Mouse (Mus musculus): ENCODE measurements around the gene Hivep3. TPM values are rescaled to one million over a fixed set of nuclear protein-coding genes. Genes with fewer than 3 reads are reported as not detected.

Hivep3 gene
- polyA plus RNA-seq, 1 experiment from 2014 or later = 4.5 TPM

DNA sequence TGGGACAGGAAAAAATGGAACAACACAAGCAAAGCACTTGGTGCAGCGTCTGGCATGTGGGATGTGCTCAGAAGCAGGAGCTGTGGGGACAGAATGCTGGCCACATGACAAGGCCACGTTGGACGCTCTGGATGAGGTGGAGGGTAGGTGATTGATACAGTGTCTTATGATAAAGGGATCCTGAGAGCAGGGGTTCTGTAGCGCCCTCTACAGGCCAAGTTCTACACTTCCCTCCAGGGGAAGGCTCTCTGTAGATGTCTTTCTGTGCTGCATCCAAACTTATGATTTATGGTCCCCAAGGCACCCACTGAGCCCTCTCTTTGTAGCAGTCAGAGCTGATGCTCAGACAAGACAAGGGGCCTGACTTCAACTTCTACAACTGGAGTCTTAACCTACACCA lies 419.1 kb downstream of the Hivep3 start:
- Histone ChIP-seq H3K4me2 (replicated peaks) (no peak overlapping the region), H3K36me3 (no peaks in the 10 kb centered on the region), H3K4me3 (no peak overlapping the region), H3K9me3 (replicated peaks) (no peaks in the 10 kb centered on the region), H3K4me1 (peaks cover 6% of the 10 kb centered on the region), H3K27ac (no peak overlapping the region), H3K9ac (no peak overlapping the region), H3K27me3 (peaks cover 21% of the 10 kb centered on the region)
- WGBS = 64% methylated on average over 4 of the region's 4 CpGs
- no peak for ATAC-seq (ENCODE audit: low FRiP score)

GRCm38 (mm10) chr4:120153736-120154135 lies 420.2 kb downstream of the Hivep3 start:
- H3K9ac ChIP-seq = no peak overlapping the region
- 87% methylated on average over 3 of the region's 3 CpGs for WGBS
- no peak for ATAC-seq (ENCODE audit: low FRiP score)

DNA sequence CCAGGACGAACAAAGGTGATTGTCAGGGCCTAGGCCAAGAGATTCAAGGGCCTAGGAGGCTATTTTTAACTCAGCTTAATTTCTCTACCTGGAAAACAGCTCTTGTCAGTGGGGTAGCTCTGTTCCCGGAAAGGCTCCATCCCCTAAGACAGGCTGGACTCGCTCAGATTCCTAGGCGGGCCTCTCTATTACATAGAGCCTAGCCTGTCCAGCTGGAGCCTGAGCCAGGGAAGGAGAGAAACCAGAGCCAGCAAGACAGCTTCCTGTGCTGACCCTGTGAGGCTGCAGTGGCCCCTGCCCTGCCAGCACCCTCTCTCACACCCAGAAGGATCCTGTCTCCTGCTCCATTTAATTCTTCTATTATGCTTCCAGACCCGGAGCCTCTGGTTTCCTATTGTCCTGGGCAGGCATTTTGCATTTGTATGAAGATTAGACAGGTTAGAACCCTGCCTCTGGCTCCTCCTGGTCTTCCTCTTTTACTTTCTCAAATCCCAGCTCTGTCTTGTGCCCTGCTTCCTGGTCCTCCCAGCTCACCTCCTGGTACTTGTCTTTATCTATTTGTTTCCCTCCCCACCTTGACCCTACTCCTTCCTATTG lies 425.2 kb downstream of the Hivep3 start:
- 34% methylated on average over 5 of the region's 5 CpGs for WGBS
- H3K27ac ChIP-seq = no peak overlapping the region
- peaks cover 3% of the 10 kb centered on the region; the same call in 1 of the 2 replicates for H3K4me1 ChIP-seq
- H3K4me3 ChIP-seq = no peak overlapping the region
- H3K36me3 ChIP-seq = no peaks in the 10 kb centered on the region
- 0 out of 2 replicates have a peak, but pooled peaks cover 5% of the 10 kb centered on the region for H3K27me3 ChIP-seq
- H3K9me3 ChIP-seq (replicated peaks) = no peaks in the 10 kb centered on the region
- no peak overlapping the region for H3K4me2 ChIP-seq (replicated peaks)
- ATAC-seq (ENCODE audit: low FRiP score) = no peak
- no peak overlapping the region for H3K9ac ChIP-seq

More at GRCm38 (mm10) chr4:120153736-120154135, 420.2 kb downstream of the Hivep3 start:
- Histone ChIP-seq H3K36me3 (no peaks in the 10 kb centered on the region), H3K9me3 (replicated peaks) (no peaks in the 10 kb centered on the region), H3K4me2 (replicated peaks) (no peak overlapping the region), H3K27ac (no peak overlapping the region), H3K27me3 (peaks cover 14% of the 10 kb centered on the region), H3K4me3 (no peak overlapping the region), H3K4me1 (peaks cover 5% of the 10 kb centered on the region)

- Histone ChIP-seq H3K27ac (no peak within 1 kb of the TSS), H3K4me2 (replicated peaks) (no peak within 1 kb of the TSS), H3K9me3 (replicated peaks) (no peaks in the 10 kb centered on the region), H3K27me3 (0 out of 2 replicates have a peak, but pooled peaks cover 5% of the 10 kb centered on the region), H3K36me3 (no peaks in the 10 kb centered on the region), H3K4me1 (peaks cover 3% of the 10 kb centered on the region; the same call in 1 of the 2 replicates), H3K9ac (no peak within 1 kb of the TSS), H3K4me3 (no peak within 1 kb of the TSS)
- 39% methylated on average over 28 of the region's 29 CpGs for WGBS
- no peak for ATAC-seq (ENCODE audit: low FRiP score)
Observed at GRCm38 (mm10) chr4:120161166-120161949, 427.8 kb downstream of the Hivep3 start, which contains the start of gene Edn2. Gene Edn2, plus strand, starts transcription at chr4:120161206.

- H3K9ac ChIP-seq = no peak overlapping the region
- no peaks in the 10 kb centered on the region for H3K36me3 ChIP-seq
- 0 out of 2 replicates have a peak, but pooled peaks cover 5% of the 10 kb centered on the region for H3K27me3 ChIP-seq
- no peak overlapping the region for H3K4me3 ChIP-seq
- no peak overlapping the region for H3K4me2 ChIP-seq (replicated peaks)
- no peak for ATAC-seq (ENCODE audit: low FRiP score)
- H3K27ac ChIP-seq = no peak overlapping the region
- no peaks in the 10 kb centered on the region for H3K9me3 ChIP-seq (replicated peaks)
- H3K4me1 ChIP-seq = peaks cover 3% of the 10 kb centered on the region; the same call in 1 of the 2 replicates
- whole genome bisulfite sequencing = 81% methylated on average over 8 of the region's 8 CpGs
Observed at GRCm38 (mm10) chr4:120162586-120162985, 429.0 kb downstream of the Hivep3 start.

- WGBS = 74% methylated on average over 11 of the region's 11 CpGs
- Histone ChIP-seq H3K4me3 (no peak overlapping the region), H3K4me2 (replicated peaks) (no peak overlapping the region), H3K9ac (no peak overlapping the region), H3K27me3 (0 out of 2 replicates have a peak, but pooled peaks cover 5% of the 10 kb centered on the region), H3K9me3 (replicated peaks) (no peaks in the 10 kb centered on the region), H3K36me3 (no peaks in the 10 kb centered on the region), H3K4me1 (peaks cover 3% of the 10 kb centered on the region; the same call in 1 of the 2 replicates), H3K27ac (no peak overlapping the region)
- ATAC-seq (ENCODE audit: low FRiP score) = no peak
Observed at GRCm38 (mm10) chr4:120163242-120163641, 429.7 kb downstream of the Hivep3 start.

DNA sequence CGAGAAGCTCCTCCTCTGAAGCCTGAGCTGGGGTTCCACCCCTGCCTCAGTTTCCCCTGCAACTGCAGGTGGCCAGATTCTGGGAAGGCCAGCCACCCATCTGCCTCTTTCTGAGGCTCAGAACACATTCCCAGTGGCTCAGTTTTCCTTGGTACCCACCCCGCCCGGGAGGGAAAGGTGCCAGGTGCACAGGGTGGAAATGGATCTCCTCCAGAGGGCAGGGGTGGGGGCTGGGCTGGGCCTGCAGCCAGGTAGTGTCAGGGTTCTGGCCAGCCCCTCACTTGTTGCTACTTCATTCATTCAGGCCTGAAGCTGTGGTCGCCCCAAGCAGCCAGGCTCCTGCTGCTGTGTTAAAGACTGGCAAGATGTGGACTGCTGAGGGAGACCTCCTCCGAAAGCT lies 430.7 kb downstream of the Hivep3 start:
- Histone ChIP-seq H3K4me1 (peaks cover 7% of the 10 kb centered on the region), H3K36me3 (no peaks in the 10 kb centered on the region), H3K9ac (no peak overlapping the region), H3K4me3 (no peak overlapping the region), H3K27me3 (0 out of 2 replicates have a peak, but pooled peaks cover 5% of the 10 kb centered on the region), H3K9me3 (replicated peaks) (no peaks in the 10 kb centered on the region), H3K27ac (no peak overlapping the region), H3K4me2 (replicated peaks) (no peak overlapping the region)
- ATAC-seq (ENCODE audit: low FRiP score) = no peak
- 93% methylated on average over 5 of the region's 5 CpGs for WGBS

DNA sequence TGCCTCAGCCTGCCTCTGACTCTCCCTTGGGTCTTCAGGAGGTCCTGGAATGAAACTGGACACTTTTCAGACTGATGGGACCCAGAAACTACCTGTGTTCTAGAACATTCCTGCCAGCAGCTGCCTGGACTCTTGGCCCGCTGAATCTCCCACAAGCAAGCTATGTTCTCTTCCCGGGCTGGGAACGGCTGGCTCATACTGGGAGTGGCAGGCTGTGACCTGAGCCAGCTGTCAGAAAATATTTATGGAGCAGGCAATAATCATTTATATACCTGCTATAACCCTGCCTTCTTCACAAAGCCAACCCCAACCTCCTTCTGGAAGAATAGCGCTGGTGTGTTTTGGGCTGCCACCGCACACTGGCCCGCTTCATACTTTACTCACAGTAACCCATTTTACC lies 434.2 kb downstream of the Hivep3 start:
- WGBS = 88% methylated on average over 6 of the region's 6 CpGs
- H3K9me3 ChIP-seq (replicated peaks) = no peaks in the 10 kb centered on the region
- no peaks in the 10 kb centered on the region for H3K36me3 ChIP-seq
- H3K4me2 ChIP-seq (replicated peaks) = no peak overlapping the region
- no peak for ATAC-seq (ENCODE audit: low FRiP score)
- no peak overlapping the region for H3K9ac ChIP-seq
- H3K27me3 ChIP-seq = no peaks in the 10 kb centered on the region
- no peak overlapping the region for H3K27ac ChIP-seq
- H3K4me3 ChIP-seq = no peak overlapping the region
- peaks cover 19% of the 10 kb centered on the region for H3K4me1 ChIP-seq

- Histone ChIP-seq H3K36me3 (no peaks in the 10 kb centered on the region), H3K4me2 (replicated peaks) (no peak overlapping the region), H3K9me3 (replicated peaks) (no peaks in the 10 kb centered on the region), H3K4me3 (no peak overlapping the region), H3K27ac (no peak overlapping the region), H3K4me1 (peaks cover 19% of the 10 kb centered on the region), H3K9ac (no peak overlapping the region), H3K27me3 (no peaks in the 10 kb centered on the region)
- 89% methylated on average over 4 of the region's 4 CpGs for WGBS
- no peak for ATAC-seq (ENCODE audit: low FRiP score)
Observed at GRCm38 (mm10) chr4:120168346-120168745, 434.8 kb downstream of the Hivep3 start.

DNA sequence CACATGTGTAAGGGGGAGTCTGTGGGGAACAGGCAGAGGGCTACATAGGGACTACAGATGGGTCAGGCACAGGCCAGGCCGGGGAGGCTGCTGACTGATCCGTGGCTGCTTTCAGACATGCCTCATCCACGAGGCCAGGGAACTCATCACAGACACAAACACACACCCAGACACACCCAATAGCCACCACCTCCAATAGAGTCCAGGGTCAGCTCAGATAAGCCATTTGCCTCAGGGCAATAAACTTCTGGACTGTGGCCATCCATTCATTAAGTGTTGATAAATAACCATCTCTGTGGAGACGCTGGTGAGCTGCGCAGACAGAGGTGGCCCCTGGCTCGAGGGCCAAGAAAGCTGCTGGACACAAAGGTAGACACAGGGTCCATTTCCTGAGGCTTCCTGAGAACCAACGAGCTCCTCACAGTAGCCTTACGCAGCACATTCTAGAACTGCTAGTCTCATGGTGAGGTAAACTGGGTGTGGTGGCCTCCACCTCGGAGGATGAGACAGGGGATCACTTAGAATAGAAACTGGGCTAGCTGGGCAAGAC lies 436.9 kb downstream of the Hivep3 start:
- no peak overlapping the region for H3K4me2 ChIP-seq (replicated peaks)
- no peak overlapping the region for H3K4me3 ChIP-seq
- no peaks in the 10 kb centered on the region for H3K36me3 ChIP-seq
- no peak overlapping the region for H3K9ac ChIP-seq
- H3K9me3 ChIP-seq (replicated peaks) = no peaks in the 10 kb centered on the region
- no peak for ATAC-seq (ENCODE audit: low FRiP score)
- H3K4me1 ChIP-seq = peaks cover 19% of the 10 kb centered on the region
- 75% methylated on average over 9 of the region's 9 CpGs for WGBS
- no peak overlapping the region for H3K27ac ChIP-seq
- no peaks in the 10 kb centered on the region for H3K27me3 ChIP-seq

- Histone ChIP-seq H3K4me1 (peaks cover 19% of the 10 kb centered on the region), H3K9ac (no peak overlapping the region), H3K4me2 (replicated peaks) (no peak overlapping the region), H3K27me3 (no peaks in the 10 kb centered on the region), H3K36me3 (no peaks in the 10 kb centered on the region), H3K9me3 (replicated peaks) (no peaks in the 10 kb centered on the region), H3K27ac (peak overlapping the region; percentile 35; the same call in 1 of the 2 replicates), H3K4me3 (no peak overlapping the region)
- WGBS = 16% methylated on average over 7 of the region's 7 CpGs
- peak; percentile 88 for ATAC-seq (ENCODE audit: low FRiP score)
Observed at GRCm38 (mm10) chr4:120172050-120172684, 438.6 kb downstream of the Hivep3 start.

- Histone ChIP-seq H3K27ac (no peak overlapping the region), H3K4me1 (no peaks in the 10 kb centered on the region), H3K9me3 (replicated peaks) (no peaks in the 10 kb centered on the region), H3K4me3 (no peak overlapping the region), H3K27me3 (no peaks in the 10 kb centered on the region), H3K36me3 (no peaks in the 10 kb centered on the region), H3K9ac (no peak overlapping the region), H3K4me2 (replicated peaks) (no peak overlapping the region)
- 74% methylated on average over 4 of the region's 4 CpGs for WGBS
- no peak for ATAC-seq (ENCODE audit: low FRiP score)
Observed at GRCm38 (mm10) chr4:120179123-120179522, 445.5 kb downstream of the Hivep3 start.
